Mouse (Mus musculus): Measurements from ENCODE around the gene Zgrf1. TPM values are rescaled to one million over a fixed set of nuclear protein-coding genes. Genes with fewer than 3 reads are reported as not detected.

Zgrf1 gene
- polyA plus RNA-seq, 1 experiment from 2014 or later: 6.3 TPM

DNA sequence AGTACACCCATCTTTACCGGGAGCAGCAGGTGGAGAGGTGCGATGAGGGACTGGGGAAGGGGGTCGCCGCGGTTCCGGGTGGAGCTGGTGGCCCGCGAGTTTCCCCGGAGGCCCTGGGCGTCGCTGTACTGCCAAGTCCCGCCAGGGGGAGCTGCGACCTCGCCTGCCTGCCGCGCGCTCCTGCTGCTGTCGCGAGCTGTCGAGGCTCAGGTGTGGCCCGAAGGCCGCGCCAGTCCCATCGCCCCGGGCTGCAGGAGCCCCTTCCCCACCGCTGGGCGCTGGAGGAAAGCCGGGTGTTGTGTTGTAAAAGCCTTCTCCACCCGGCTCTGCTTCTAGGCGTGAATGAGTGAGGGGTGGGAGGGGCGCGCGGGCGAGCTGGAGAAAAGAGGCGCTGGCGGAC is 72.0 kb downstream of the Zgrf1 start:
- ATAC-seq (ENCODE audit: insufficient read depth, low FRiP score): peak; percentile 53; the same call in 1 of the 2 replicates
- Histone ChIP-seq H3K27ac (ENCODE audit: low read length) (no peak overlapping the region), H3K9me3 (replicated peaks; ENCODE audit: control insufficient read depth, low read length) (no peaks in the 10 kb centered on the region), H3K4me3 (replicated peaks; ENCODE audit: low read length) (peak overlapping the region; percentile 46), H3K9ac (ENCODE audit: low read length) (no peak overlapping the region), H3K27me3 (ENCODE audit: control insufficient read depth, insufficient read depth, low read length) (peaks cover 46% of the 10 kb centered on the region), H3K4me1 (ENCODE audit: control insufficient read depth, insufficient read depth, low read length) (peaks cover 4% of the 10 kb centered on the region; the same call in 1 of the 2 replicates), H3K36me3 (ENCODE audit: control insufficient read depth, insufficient read depth, low read length) (no peaks in the 10 kb centered on the region), H3K4me2 (ENCODE audit: low read depth, low read length) (peak overlapping the region; percentile 76)
- WGBS: under 1% methylated on average over 36 of the region's 36 CpGs

DNA sequence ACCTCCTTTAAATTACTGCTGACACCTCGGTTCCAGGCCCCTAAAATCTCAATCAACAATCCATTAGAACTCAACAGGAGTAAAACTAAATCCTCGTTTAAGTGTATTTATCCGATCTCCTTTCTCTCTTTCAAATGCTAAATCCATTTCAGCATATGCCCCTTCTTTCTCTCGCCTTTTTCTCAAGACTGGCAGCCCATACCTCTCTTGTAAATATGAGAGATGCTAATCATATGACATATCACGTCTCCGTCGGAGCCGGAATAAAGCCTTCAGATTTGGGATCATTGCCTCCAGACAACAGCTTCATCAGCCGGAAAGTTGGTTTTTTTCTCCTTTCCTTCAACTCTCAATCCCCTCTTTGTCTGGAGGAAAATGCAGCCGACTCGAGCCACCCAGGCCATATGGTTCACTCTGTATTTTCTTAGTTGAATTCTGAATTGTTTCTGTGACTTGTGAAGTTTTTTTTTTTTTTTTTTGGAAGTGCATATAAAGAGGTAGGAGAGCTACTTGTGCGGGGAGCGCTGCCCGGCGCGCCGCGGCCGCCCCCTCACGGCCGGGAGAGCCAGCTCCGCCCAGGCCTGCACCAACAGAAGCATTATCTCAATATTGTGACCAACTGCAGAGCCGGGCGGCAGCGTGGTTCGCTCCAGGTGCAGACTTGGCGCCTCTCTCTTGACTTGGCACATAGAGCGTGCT is 72.6 kb downstream of the Zgrf1 start:
- ATAC-seq (ENCODE audit: insufficient read depth, low FRiP score): no peak

GRCm38 (mm10) chr3:127626524-127626923 is 73.2 kb downstream of the Zgrf1 start:
- Histone ChIP-seq H3K9me3 (replicated peaks; ENCODE audit: control insufficient read depth, low read length) (no peaks in the 10 kb centered on the region), H3K4me3 (replicated peaks; ENCODE audit: low read length) (no peak overlapping the region), H3K9ac (ENCODE audit: low read length) (no peak overlapping the region), H3K4me1 (ENCODE audit: control insufficient read depth, insufficient read depth, low read length) (peaks cover 4% of the 10 kb centered on the region; the same call in 1 of the 2 replicates), H3K36me3 (ENCODE audit: control insufficient read depth, insufficient read depth, low read length) (no peaks in the 10 kb centered on the region), H3K27me3 (ENCODE audit: control insufficient read depth, insufficient read depth, low read length) (peaks cover 57% of the 10 kb centered on the region), H3K27ac (ENCODE audit: low read length) (no peak overlapping the region), H3K4me2 (ENCODE audit: low read depth, low read length) (no peak overlapping the region)
- ATAC-seq (ENCODE audit: insufficient read depth, low FRiP score): no peak
- 9% methylated on average over 3 of the region's 3 CpGs for WGBS

More for the DNA sequence above, 72.6 kb downstream of the Zgrf1 start:
- Histone ChIP-seq H3K27ac (ENCODE audit: low read length) (no peak overlapping the region), H3K4me3 (replicated peaks; ENCODE audit: low read length) (peak overlapping the region; percentile 46), H3K36me3 (ENCODE audit: control insufficient read depth, insufficient read depth, low read length) (no peaks in the 10 kb centered on the region), H3K27me3 (ENCODE audit: control insufficient read depth, insufficient read depth, low read length) (peaks cover 51% of the 10 kb centered on the region), H3K4me1 (ENCODE audit: control insufficient read depth, insufficient read depth, low read length) (peaks cover 4% of the 10 kb centered on the region; the same call in 1 of the 2 replicates), H3K4me2 (ENCODE audit: low read depth, low read length) (peak overlapping the region; percentile 76), H3K9ac (ENCODE audit: low read length) (no peak overlapping the region), H3K9me3 (replicated peaks; ENCODE audit: control insufficient read depth, low read length) (no peaks in the 10 kb centered on the region)
- 2% methylated on average over 28 of the region's 28 CpGs for WGBS

GRCm38 (mm10) chr3:127627151-127627955 is 74.1 kb downstream of the Zgrf1 start:
- Histone ChIP-seq H3K36me3 (ENCODE audit: control insufficient read depth, insufficient read depth, low read length) (no peaks in the 10 kb centered on the region), H3K9ac (ENCODE audit: low read length) (no peak overlapping the region), H3K4me1 (ENCODE audit: control insufficient read depth, insufficient read depth, low read length) (peaks cover 8% of the 10 kb centered on the region), H3K27me3 (ENCODE audit: control insufficient read depth, insufficient read depth, low read length) (peaks cover 66% of the 10 kb centered on the region), H3K9me3 (replicated peaks; ENCODE audit: control insufficient read depth, low read length) (no peaks in the 10 kb centered on the region), H3K27ac (ENCODE audit: low read length) (no peak overlapping the region), H3K4me3 (replicated peaks; ENCODE audit: low read length) (no peak overlapping the region), H3K4me2 (ENCODE audit: low read depth, low read length) (no peak overlapping the region)
- WGBS: 3% methylated on average over 28 of the region's 28 CpGs
- ATAC-seq (ENCODE audit: insufficient read depth, low FRiP score): no peak

DNA sequence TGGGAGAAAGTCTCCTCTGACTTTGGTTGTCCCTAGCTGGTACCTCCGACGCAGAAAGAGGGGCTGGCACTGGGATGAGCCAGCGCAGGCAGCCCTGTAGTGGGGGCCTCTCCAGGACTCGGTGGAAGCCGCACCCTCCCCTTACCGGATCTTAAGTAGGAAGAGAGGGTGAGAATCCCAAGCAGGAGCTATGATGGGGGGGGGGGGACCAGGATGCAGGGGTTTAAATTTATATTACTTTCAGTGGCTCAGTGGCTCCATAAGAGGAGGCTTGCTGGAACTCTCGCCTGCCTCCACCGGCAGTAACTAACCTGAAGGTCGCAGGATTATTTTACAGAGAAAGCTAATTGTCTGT is 74.6 kb downstream of the Zgrf1 start:
- Histone ChIP-seq H3K4me1 (ENCODE audit: control insufficient read depth, insufficient read depth, low read length) (peaks cover 14% of the 10 kb centered on the region), H3K27me3 (ENCODE audit: control insufficient read depth, insufficient read depth, low read length) (peaks cover 71% of the 10 kb centered on the region), H3K9ac (ENCODE audit: low read length) (no peak overlapping the region), H3K27ac (ENCODE audit: low read length) (no peak overlapping the region), H3K4me2 (ENCODE audit: low read depth, low read length) (no peak overlapping the region), H3K4me3 (replicated peaks; ENCODE audit: low read length) (0 out of 2 replicates have a peak overlapping the region, but pooled peaks have one; percentile 5), H3K36me3 (ENCODE audit: control insufficient read depth, insufficient read depth, low read length) (no peaks in the 10 kb centered on the region), H3K9me3 (replicated peaks; ENCODE audit: control insufficient read depth, low read length) (no peaks in the 10 kb centered on the region)
- no peak for ATAC-seq (ENCODE audit: insufficient read depth, low FRiP score)
- WGBS: 2% methylated on average over 9 of the region's 9 CpGs

DNA sequence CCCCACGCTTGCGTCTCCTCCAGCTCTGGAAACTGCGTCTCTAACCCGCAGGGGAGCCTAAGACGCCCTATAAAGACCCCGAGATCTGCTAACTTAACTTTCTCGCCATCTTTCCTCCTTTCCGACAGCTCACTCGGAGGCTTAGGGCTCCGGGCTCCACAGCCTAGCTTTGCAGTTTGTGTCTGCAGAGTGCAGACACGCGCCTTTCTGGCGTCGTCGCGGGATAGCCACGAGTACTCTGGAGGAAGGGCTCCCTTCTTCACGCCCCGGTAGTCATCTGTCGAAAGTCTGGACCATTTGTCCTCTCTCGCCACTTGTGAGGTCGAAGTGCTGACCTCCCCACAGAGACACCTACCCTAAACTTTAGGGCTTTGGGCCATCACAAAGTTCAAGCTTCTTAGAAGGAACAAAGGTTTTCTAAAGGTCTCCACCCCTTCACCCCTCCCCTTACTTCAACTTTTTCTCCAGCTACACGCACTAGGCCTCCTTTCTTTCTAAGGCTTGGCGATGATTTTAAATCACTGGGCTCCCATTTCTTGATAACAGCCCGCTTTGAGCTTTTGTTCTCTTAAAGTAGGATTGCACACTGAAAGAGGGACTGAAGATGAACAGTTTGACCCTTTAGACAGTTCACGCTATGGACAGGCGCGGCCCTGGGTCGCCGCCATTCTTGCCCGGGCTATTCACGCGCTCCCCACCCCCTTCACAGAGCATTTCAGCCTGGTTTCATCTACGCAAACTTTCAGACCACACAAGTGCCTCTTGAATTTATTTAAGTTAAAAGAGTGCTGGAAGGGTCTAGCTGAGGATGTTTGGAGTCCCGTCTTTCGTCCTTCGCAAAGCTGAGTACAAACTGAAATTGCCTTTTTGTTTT is 75.3 kb downstream of the Zgrf1 start:
- peaks cover 20% of the 10 kb centered on the region for H3K4me1 ChIP-seq (ENCODE audit: control insufficient read depth, insufficient read depth, low read length)
- WGBS: 3% methylated on average over 37 of the region's 37 CpGs
- H3K27me3 ChIP-seq (ENCODE audit: control insufficient read depth, insufficient read depth, low read length): peaks cover 78% of the 10 kb centered on the region
- no peak overlapping the region for H3K9ac ChIP-seq (ENCODE audit: low read length)
- H3K4me2 ChIP-seq (ENCODE audit: low read depth, low read length): no peak overlapping the region
- H3K27ac ChIP-seq (ENCODE audit: low read length): no peak overlapping the region
- no peaks in the 10 kb centered on the region for H3K9me3 ChIP-seq (replicated peaks; ENCODE audit: control insufficient read depth, low read length)
- H3K4me3 ChIP-seq (replicated peaks; ENCODE audit: low read length): 0 out of 2 replicates have a peak overlapping the region, but pooled peaks have one; percentile 5
- H3K36me3 ChIP-seq (ENCODE audit: control insufficient read depth, insufficient read depth, low read length): no peaks in the 10 kb centered on the region
- no peak for ATAC-seq (ENCODE audit: insufficient read depth, low FRiP score)

DNA sequence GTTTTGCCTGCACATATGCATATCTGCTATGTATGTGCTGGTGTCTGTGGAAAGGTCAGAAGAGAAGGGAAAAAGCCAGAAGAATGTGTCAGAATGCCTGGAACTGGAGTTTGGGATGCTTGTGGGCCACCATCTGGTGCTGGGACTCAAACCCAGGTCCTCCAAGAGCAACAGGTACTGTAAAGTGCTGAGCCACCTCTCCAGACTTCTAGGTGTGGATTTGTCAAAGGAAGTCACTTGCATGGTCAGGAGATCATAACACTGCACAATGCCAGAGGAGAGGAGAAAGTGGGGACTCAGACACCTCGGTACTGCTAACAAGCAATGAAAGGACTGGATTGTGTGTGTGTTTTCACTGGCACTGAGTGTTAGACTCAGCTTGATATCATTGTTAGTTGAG is 76.9 kb downstream of the Zgrf1 start:
- Histone ChIP-seq H3K4me2 (ENCODE audit: low read depth, low read length) (no peak overlapping the region), H3K9me3 (replicated peaks; ENCODE audit: control insufficient read depth, low read length) (no peaks in the 10 kb centered on the region), H3K9ac (ENCODE audit: low read length) (no peak overlapping the region), H3K27ac (ENCODE audit: low read length) (no peak overlapping the region), H3K36me3 (ENCODE audit: control insufficient read depth, insufficient read depth, low read length) (no peaks in the 10 kb centered on the region), H3K27me3 (ENCODE audit: control insufficient read depth, insufficient read depth, low read length) (peaks cover 82% of the 10 kb centered on the region), H3K4me3 (replicated peaks; ENCODE audit: low read length) (no peak overlapping the region), H3K4me1 (ENCODE audit: control insufficient read depth, insufficient read depth, low read length) (peaks cover 30% of the 10 kb centered on the region)
- ATAC-seq (ENCODE audit: insufficient read depth, low FRiP score): no peak
- WGBS: 9% methylated on average over 1 of the region's 1 CpGs

DNA sequence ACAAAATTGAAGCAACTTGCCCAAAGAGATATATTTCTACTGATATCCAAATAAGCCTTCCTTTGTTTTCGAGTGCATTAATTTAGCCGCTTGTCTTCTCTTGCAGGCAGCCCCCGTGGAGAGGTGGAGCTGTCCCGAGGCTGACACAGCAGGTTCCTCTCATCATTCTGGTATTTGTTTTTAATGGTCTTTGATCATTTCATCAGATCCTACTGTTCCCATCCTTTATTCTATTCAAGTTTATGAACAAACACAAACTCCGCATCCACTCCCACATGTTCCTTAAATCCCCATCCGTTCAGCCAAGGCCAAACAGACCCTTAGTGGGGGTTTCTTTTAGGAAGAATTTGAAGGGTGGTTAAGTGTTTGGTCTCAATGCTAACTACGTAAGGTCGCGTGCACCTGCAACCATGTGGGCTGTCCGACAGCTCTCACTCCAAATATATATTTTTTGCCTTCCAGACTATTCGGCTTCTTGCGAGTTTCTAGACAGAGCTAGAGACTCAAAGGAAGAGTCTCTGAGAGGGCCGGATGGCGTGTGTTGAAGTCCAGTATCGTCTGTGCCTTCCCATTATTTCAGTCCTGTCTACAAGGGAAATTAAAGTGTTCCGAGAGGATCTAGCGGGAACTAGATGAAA is 77.6 kb downstream of the Zgrf1 start:
- Histone ChIP-seq H3K4me3 (replicated peaks; ENCODE audit: low read length) (no peak overlapping the region), H3K9ac (ENCODE audit: low read length) (no peak overlapping the region), H3K27ac (ENCODE audit: low read length) (no peak overlapping the region), H3K9me3 (replicated peaks; ENCODE audit: control insufficient read depth, low read length) (no peaks in the 10 kb centered on the region), H3K27me3 (ENCODE audit: control insufficient read depth, insufficient read depth, low read length) (peaks cover 79% of the 10 kb centered on the region), H3K4me2 (ENCODE audit: low read depth, low read length) (no peak overlapping the region), H3K36me3 (ENCODE audit: control insufficient read depth, insufficient read depth, low read length) (no peaks in the 10 kb centered on the region), H3K4me1 (ENCODE audit: control insufficient read depth, insufficient read depth, low read length) (peaks cover 26% of the 10 kb centered on the region)
- 5% methylated on average over 17 of the region's 17 CpGs for WGBS
- ATAC-seq (ENCODE audit: insufficient read depth, low FRiP score): no peak
